Mouse (Mus musculus): Measurements from ENCODE around the gene Il1b. TPM values are rescaled to one million over a fixed set of nuclear protein-coding genes. Genes with fewer than 3 reads are reported as not detected.

The Il1b gene
- 0.11 and 0.42 TPM in 2 replicates for polyA plus RNA-seq (2015; fragmentation: Nextera tagmentation; extraction: Ambion mirVana)

DNA sequence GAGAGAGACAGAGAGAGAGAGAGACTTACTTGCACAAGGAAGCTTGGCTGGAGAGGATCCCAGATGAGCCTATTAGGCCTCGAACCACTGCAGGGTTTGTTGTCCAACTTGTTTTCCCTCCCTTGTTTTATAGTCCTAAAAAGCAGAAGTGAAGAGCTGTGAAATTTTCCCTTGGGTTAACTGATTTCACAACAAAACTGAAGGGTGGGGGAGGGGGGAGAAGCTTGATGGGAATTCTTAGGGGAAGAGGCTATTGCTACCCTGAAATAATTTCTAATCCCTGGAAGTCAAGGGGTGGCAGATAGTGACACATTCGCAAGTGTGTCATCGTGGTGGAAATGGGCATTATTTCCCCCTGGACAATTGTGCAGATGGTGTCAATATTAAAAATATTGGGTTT lies at the start of gene Il1b:
Gene Il1b (minus strand): TSS at position 101 of the 400 bp plus-strand sequence.
- H3K27ac ChIP-seq (ENCODE audit: low read length), result no peak within 1 kb of the TSS
- WGBS (ENCODE audit: insufficient replicate concordance), result 57% methylated on average over 3 of the region's 3 CpGs
- no peak for ATAC-seq (ENCODE audit: low read depth)
- peaks cover 5% of the 10 kb centered on the region; the same call in 1 of the 2 replicates for H3K4me1 ChIP-seq (ENCODE audit: control insufficient read depth, low read depth, low read length)
- H3K4me3 ChIP-seq (ENCODE audit: low read depth, low read length), result no peak within 1 kb of the TSS
- H3K9me3 ChIP-seq (replicated peaks; ENCODE audit: control insufficient read depth, low read length), result no peaks in the 10 kb centered on the region
- H3K4me2 ChIP-seq (ENCODE audit: low read depth, low read length), result no peak within 1 kb of the TSS
- H3K9ac ChIP-seq (ENCODE audit: low read depth, low read length), result no peak within 1 kb of the TSS
- no peaks in the 10 kb centered on the region for H3K27me3 ChIP-seq (ENCODE audit: control insufficient read depth, insufficient read depth, low read depth, low read length)
- H3K36me3 ChIP-seq (ENCODE audit: control insufficient read depth, insufficient read depth), result no peaks in the 10 kb centered on the region

DNA sequence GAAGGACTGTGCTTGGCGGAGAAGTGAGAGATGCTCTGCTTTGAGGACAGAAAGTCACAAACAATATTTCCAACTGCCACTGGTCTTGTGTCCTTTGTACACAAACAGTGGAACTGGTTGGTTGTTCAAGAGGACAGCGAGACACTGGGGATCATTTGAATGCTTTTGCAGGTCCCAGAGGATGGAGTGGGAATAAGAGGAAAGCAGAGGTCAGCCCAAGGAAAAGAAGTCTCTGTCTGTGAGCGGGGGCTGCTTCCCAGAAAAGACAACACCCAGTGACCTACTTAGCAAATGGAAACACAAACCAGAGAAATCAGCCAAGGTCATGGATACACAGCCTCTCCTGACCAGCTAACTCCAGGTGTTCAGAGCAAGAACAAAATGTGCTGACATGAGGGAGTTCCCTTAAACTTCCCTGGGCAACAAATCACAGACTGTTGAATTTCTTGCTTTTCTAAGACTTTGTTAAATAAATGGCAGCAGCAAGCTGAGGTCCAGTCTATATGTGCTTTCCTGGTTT lies 48.5 kb upstream of the Il1b start:
- WGBS (ENCODE audit: insufficient replicate concordance), result 64% methylated on average over 3 of the region's 3 CpGs
- Histone ChIP-seq H3K9me3 (replicated peaks; ENCODE audit: control insufficient read depth, low read length) (no peaks in the 10 kb centered on the region), H3K4me2 (ENCODE audit: low read depth, low read length) (no peak overlapping the region), H3K36me3 (ENCODE audit: control insufficient read depth, insufficient read depth) (no peaks in the 10 kb centered on the region), H3K4me3 (ENCODE audit: low read depth, low read length) (no peak overlapping the region), H3K27me3 (ENCODE audit: control insufficient read depth, insufficient read depth, low read depth, low read length) (no peaks in the 10 kb centered on the region), H3K9ac (ENCODE audit: low read depth, low read length) (no peak overlapping the region), H3K27ac (ENCODE audit: low read length) (no peak overlapping the region), H3K4me1 (ENCODE audit: control insufficient read depth, low read depth, low read length) (no peaks in the 10 kb centered on the region)
- no peak for ATAC-seq (ENCODE audit: low read depth)

DNA sequence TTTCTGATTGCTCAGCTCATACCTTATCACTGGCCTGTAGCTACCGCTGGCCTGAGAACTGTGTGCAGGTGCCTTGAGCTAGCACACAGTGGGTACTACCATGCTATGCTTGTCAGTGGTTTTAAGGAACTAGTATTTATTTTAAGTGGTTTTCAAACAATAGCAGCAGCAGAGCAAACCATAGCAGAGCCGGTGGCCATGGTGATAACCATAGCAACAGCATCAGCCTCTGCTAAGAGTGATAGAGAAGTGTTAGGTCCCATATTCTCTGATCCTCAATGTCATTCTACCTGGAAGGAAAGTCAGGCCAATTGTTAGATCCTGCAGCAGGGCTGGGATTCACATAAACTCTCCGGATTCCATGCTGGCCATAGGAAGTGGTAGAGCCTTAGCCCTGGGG lies 43.7 kb upstream of the Il1b start:
- ATAC-seq (ENCODE audit: low read depth), result no peak
- Histone ChIP-seq H3K36me3 (ENCODE audit: control insufficient read depth, insufficient read depth) (no peaks in the 10 kb centered on the region), H3K27ac (ENCODE audit: low read length) (no peak overlapping the region), H3K4me2 (ENCODE audit: low read depth, low read length) (no peak overlapping the region), H3K27me3 (ENCODE audit: control insufficient read depth, insufficient read depth, low read depth, low read length) (no peaks in the 10 kb centered on the region), H3K4me3 (ENCODE audit: low read depth, low read length) (no peak overlapping the region), H3K4me1 (ENCODE audit: control insufficient read depth, low read depth, low read length) (no peaks in the 10 kb centered on the region), H3K9ac (ENCODE audit: low read depth, low read length) (no peak overlapping the region), H3K9me3 (replicated peaks; ENCODE audit: control insufficient read depth, low read length) (no peaks in the 10 kb centered on the region)
- 48% methylated on average over 3 of the region's 3 CpGs for WGBS (ENCODE audit: insufficient replicate concordance)

DNA sequence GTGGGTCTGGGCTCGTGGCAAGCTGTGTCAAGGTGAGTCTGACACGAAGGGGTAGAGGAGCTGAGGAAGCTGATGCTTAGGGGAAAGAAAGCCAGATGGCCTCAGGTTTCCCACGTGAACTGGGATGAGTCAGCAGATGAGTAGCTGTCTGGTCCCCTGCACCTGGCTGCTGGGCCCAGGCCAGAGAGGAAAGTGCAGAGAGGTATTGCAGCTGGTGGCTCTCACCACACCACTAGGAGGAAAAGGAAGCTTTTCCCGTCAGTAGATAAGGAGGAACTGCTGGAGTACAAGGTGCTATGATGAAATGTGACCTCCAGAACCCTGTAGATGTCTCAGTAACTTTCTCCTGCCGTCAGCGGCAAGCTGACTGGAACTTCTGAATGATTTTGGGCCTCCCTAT lies 42.5 kb upstream of the Il1b start:
- WGBS (ENCODE audit: insufficient replicate concordance), result 16% methylated on average over 6 of the region's 6 CpGs
- peak; percentile 19; the same call in 1 of the 2 replicates for ATAC-seq (ENCODE audit: low read depth)
- Histone ChIP-seq H3K9ac (ENCODE audit: low read depth, low read length) (no peak overlapping the region), H3K4me3 (ENCODE audit: low read depth, low read length) (no peak overlapping the region), H3K9me3 (replicated peaks; ENCODE audit: control insufficient read depth, low read length) (no peaks in the 10 kb centered on the region), H3K4me2 (ENCODE audit: low read depth, low read length) (no peak overlapping the region), H3K27ac (ENCODE audit: low read length) (no peak overlapping the region), H3K36me3 (ENCODE audit: control insufficient read depth, insufficient read depth) (no peaks in the 10 kb centered on the region), H3K27me3 (ENCODE audit: control insufficient read depth, insufficient read depth, low read depth, low read length) (no peaks in the 10 kb centered on the region), H3K4me1 (ENCODE audit: control insufficient read depth, low read depth, low read length) (no peaks in the 10 kb centered on the region)

DNA sequence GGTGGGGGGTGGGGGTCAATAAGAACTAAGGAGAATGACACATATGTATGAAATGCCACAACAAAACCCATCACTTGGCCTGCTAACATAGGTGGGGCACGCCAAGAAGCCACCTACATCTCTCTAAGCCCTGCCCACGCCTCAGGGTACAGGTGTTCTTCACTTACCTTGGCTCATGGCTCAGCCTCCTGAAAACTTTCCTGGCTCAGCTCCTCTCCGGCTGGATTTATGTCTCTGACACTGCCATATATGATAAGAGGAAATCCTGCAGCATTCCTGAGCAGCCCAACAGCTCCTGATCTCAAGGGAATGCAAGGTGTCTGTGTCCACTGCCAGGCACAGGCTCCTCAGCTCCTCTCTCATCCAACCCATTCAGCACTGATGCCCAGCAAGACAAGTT lies 40.7 kb upstream of the Il1b start:
- Histone ChIP-seq H3K27ac (ENCODE audit: low read length) (no peak overlapping the region), H3K4me3 (ENCODE audit: low read depth, low read length) (no peak overlapping the region), H3K36me3 (ENCODE audit: control insufficient read depth, insufficient read depth) (no peaks in the 10 kb centered on the region), H3K9me3 (replicated peaks; ENCODE audit: control insufficient read depth, low read length) (no peaks in the 10 kb centered on the region), H3K4me2 (ENCODE audit: low read depth, low read length) (no peak overlapping the region), H3K9ac (ENCODE audit: low read depth, low read length) (no peak overlapping the region), H3K27me3 (ENCODE audit: control insufficient read depth, insufficient read depth, low read depth, low read length) (no peaks in the 10 kb centered on the region), H3K4me1 (ENCODE audit: control insufficient read depth, low read depth, low read length) (no peaks in the 10 kb centered on the region; the same call in 1 of the 2 replicates)
- no peak for ATAC-seq (ENCODE audit: low read depth)
- WGBS (ENCODE audit: insufficient replicate concordance), result 47% methylated on average over 3 of the region's 3 CpGs

DNA sequence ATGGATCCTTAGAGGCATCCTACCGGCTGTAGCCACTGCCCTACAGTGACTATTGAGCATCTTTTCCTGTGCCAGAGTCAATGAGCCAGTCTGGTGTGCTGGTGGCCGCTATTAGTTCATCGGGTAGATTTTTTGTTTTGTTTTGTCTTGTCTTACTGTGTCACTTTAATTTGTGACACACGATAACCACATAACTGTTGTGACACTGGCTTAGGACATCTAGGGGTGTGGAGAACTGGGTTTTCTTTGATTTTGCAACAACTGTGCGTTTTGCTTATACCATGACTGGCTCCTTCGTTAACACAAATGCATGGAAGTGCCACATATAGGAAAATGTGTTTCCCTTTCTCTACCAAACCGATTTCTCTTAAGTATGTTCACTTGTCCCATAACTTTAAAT lies 39.4 kb upstream of the Il1b start:
- Histone ChIP-seq H3K4me3 (ENCODE audit: low read depth, low read length) (no peak overlapping the region), H3K9me3 (replicated peaks; ENCODE audit: control insufficient read depth, low read length) (no peaks in the 10 kb centered on the region), H3K27ac (ENCODE audit: low read length) (no peak overlapping the region), H3K27me3 (ENCODE audit: control insufficient read depth, insufficient read depth, low read depth, low read length) (no peaks in the 10 kb centered on the region), H3K36me3 (ENCODE audit: control insufficient read depth, insufficient read depth) (no peaks in the 10 kb centered on the region), H3K9ac (ENCODE audit: low read depth, low read length) (no peak overlapping the region), H3K4me1 (ENCODE audit: control insufficient read depth, low read depth, low read length) (no peaks in the 10 kb centered on the region; the same call in 1 of the 2 replicates), H3K4me2 (ENCODE audit: low read depth, low read length) (no peak overlapping the region)
- no peak for ATAC-seq (ENCODE audit: low read depth)
- WGBS (ENCODE audit: insufficient replicate concordance), result 58% methylated on average over 7 of the region's 7 CpGs

DNA sequence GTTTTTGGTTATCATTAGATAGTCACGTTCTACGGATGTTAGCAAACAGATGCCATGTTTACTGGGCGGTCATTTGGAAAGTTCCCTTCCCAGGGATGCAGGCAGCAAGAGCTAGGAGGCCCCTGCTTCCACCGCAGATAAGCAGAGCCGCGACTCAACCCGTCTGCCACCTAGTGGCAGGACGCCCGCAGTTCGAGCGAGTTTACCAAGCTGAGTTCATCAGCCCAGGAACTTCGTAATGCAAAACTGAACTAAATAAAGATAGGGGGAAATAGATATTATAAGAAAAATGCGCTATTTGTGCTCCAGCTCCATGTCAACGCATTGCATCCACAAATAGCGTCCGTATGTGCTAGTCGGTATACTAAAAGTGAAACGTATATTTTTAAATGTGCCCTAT lies 37.5 kb upstream of the Il1b start:
- Histone ChIP-seq H3K27me3 (ENCODE audit: control insufficient read depth, insufficient read depth, low read depth, low read length) (no peaks in the 10 kb centered on the region), H3K4me1 (ENCODE audit: control insufficient read depth, low read depth, low read length) (no peaks in the 10 kb centered on the region; the same call in 1 of the 2 replicates), H3K4me3 (ENCODE audit: low read depth, low read length) (no peak overlapping the region), H3K27ac (ENCODE audit: low read length) (no peak overlapping the region), H3K9me3 (replicated peaks; ENCODE audit: control insufficient read depth, low read length) (no peaks in the 10 kb centered on the region), H3K4me2 (ENCODE audit: low read depth, low read length) (no peak overlapping the region), H3K9ac (ENCODE audit: low read depth, low read length) (no peak overlapping the region), H3K36me3 (ENCODE audit: control insufficient read depth, insufficient read depth) (no peaks in the 10 kb centered on the region)
- 13% methylated on average over 18 of the region's 18 CpGs for WGBS (ENCODE audit: insufficient replicate concordance)
- ATAC-seq (ENCODE audit: low read depth), result no peak

DNA sequence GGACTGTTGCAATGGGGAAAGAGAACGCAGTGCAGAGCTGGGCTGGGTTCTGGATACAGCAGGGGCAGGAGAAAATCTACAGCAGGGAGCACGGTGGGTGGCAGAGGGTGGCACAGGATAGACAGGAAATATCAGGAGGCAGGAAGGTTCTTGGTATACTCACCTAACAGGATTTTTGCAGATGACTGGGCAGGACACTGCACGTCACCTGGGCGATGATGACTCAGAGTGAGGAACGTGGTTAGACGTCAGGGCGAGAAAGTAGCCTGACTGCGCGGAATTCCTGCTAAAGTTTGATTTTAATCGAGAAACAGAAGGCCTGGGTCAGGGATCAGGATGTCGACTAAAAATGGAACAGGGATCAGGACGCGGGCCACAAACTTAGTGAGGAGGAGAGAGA lies 36.7 kb upstream of the Il1b start:
- Histone ChIP-seq H3K27ac (ENCODE audit: low read length) (no peak overlapping the region), H3K9me3 (replicated peaks; ENCODE audit: control insufficient read depth, low read length) (no peaks in the 10 kb centered on the region), H3K36me3 (ENCODE audit: control insufficient read depth, insufficient read depth) (no peaks in the 10 kb centered on the region), H3K9ac (ENCODE audit: low read depth, low read length) (no peak overlapping the region), H3K4me2 (ENCODE audit: low read depth, low read length) (no peak overlapping the region), H3K27me3 (ENCODE audit: control insufficient read depth, insufficient read depth, low read depth, low read length) (no peaks in the 10 kb centered on the region), H3K4me1 (ENCODE audit: control insufficient read depth, low read depth, low read length) (no peaks in the 10 kb centered on the region; the same call in 1 of the 2 replicates), H3K4me3 (ENCODE audit: low read depth, low read length) (no peak overlapping the region)
- WGBS (ENCODE audit: insufficient replicate concordance), result 76% methylated on average over 13 of the region's 13 CpGs
- no peak for ATAC-seq (ENCODE audit: low read depth)

DNA sequence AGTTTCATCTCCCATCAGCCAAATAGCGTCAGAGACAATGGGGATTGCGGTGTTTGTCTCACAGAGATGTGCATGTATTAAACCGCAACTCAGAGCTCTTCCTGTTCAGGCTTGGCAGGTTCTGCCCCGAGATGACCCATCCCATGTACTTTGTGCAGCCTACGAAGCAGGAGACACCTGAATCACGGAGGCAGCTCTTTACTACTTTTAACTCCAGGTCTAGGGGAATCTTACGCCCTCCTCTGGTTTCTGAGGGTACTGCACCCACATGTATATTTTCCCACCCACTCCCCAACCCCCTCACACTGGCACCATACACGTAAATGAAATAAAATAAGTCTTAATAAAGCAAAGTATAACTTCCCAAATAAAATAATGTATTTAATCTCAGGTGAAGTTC lies 35.6 kb upstream of the Il1b start:
- Histone ChIP-seq H3K27ac (ENCODE audit: low read length) (no peak overlapping the region), H3K4me1 (ENCODE audit: control insufficient read depth, low read depth, low read length) (no peaks in the 10 kb centered on the region; the same call in 1 of the 2 replicates), H3K9me3 (replicated peaks; ENCODE audit: control insufficient read depth, low read length) (no peaks in the 10 kb centered on the region), H3K36me3 (ENCODE audit: control insufficient read depth, insufficient read depth) (no peaks in the 10 kb centered on the region), H3K4me2 (ENCODE audit: low read depth, low read length) (no peak overlapping the region), H3K4me3 (ENCODE audit: low read depth, low read length) (no peak overlapping the region), H3K9ac (ENCODE audit: low read depth, low read length) (no peak overlapping the region), H3K27me3 (ENCODE audit: control insufficient read depth, insufficient read depth, low read depth, low read length) (no peaks in the 10 kb centered on the region)
- no peak for ATAC-seq (ENCODE audit: low read depth)
- WGBS (ENCODE audit: insufficient replicate concordance), result 72% methylated on average over 8 of the region's 8 CpGs

All from liver, embryonic 16.5 days (tissue).